Mouse (Mus musculus) stomach, embryonic 14.5 days (tissue): ENCODE data around the gene Otof. TPM values are rescaled to one million over a fixed set of nuclear protein-coding genes. Genes with fewer than 3 reads are reported as not detected.

Experiments
- ATAC-seq: fragments of 200-750 bp; cut with Nextera tagmentation; 2 replicates; pipeline ENCODE4 v1.8.0; 2017; ENCODE audit warnings: low read depth, moderate TSS enrichment; ENCODE audit not compliant: insufficient number of reproducible peaks, insufficient read depth, low FRiP score
- H3K27ac ChIP-seq: fragments of 300-500 bp; sonication (generic); 2 replicates; pipeline ENCODE4 v1.5.1; 2014; ENCODE audit warnings: mild to moderate bottlenecking, low read length, moderate library complexity, mixed read lengths
- H3K27me3 ChIP-seq: fragments of 300-500 bp; sonication (generic); 2 replicates; pipeline ENCODE4 v1.6.1; 2014; ENCODE audit warnings: low read length, control low read depth, mixed read lengths; ENCODE audit not compliant: control insufficient read depth, insufficient read depth
- H3K36me3 ChIP-seq: fragments of 300-500 bp; sonication (generic); 2 replicates; pipeline ENCODE4 v1.6.1; 2014; ENCODE audit warnings: mild to moderate bottlenecking, control low read depth, low read length, moderate library complexity, mixed read lengths; ENCODE audit not compliant: control insufficient read depth, insufficient read depth
- H3K4me1 ChIP-seq: fragments of 300-500 bp; sonication (generic); 2 replicates; pipeline ENCODE4 v1.6.1; 2014; ENCODE audit warnings: low read length, control low read depth, mixed read lengths; ENCODE audit not compliant: control insufficient read depth, insufficient read depth
- H3K4me2 ChIP-seq: fragments of 300-500 bp; sonication (generic); replicated peaks from 2 replicates; pipeline ENCODE4 v1.6.1; 2014; ENCODE audit warnings: low read depth, low read length, control low read depth
- H3K4me3 ChIP-seq: fragments of 300-500 bp; sonication (generic); 2 replicates; pipeline ENCODE4 v1.5.1; 2014; ENCODE audit warnings: low read depth, low read length, control low read depth
- H3K9ac ChIP-seq: fragments of 300-500 bp; sonication (generic); replicated peaks from 2 replicates; pipeline ENCODE4 v1.6.1; 2014; ENCODE audit warnings: low read depth, mild to moderate bottlenecking, control low read depth, low read length, moderate library complexity, mixed read lengths
- H3K9me3 ChIP-seq: fragments of 300-500 bp; sonication (generic); 2 replicates; pipeline ENCODE4 v1.6.1; 2016; ENCODE audit warnings: low read depth, low read length, control low read depth; ENCODE audit not compliant: control insufficient read depth
- WGBS: fragments of 180-500 bp; shearing (Covaris S2); extraction: QIAGEN DNeasy Blood & Tissue Kit; methylation state at CpG from one replicate; pipeline ENCODE4 v1.1.7; 2014; 5-methylcytosine and 5-hydroxymethylcytosine counted together
- polyA plus RNA-seq: library from polyadenylated mRNA; unstranded; fragments of >200 nt; fragmentation: Nextera tagmentation; extraction: Ambion mirVana; gene quantifications from 2 replicates; pipeline ENCODE4 v1.2.1, GENCODE M21; 2014

Gene Otof
- polyA plus RNA-seq, 1 experiment from 2014 or later: 0.48 TPM

DNA sequence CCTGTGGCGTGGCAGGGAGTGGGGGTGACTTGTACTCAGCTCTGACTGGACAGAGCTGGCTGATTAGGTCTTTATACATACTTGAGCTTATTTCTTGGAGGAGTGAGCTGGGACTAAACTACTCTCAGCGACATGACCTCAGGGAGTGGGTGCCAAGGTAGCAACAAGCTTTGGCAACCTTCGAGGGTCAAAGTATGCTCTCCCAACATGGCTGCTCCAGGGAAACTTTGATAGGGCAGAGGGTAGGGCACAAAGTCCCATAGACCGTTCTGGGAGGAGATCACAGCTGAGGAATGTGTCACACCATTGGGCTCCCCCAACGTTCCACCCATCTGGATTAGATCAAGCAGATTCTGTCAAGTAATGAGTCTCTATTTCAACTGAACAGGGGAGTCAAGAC lies 22.9 kb upstream of the Otof start:
- Histone ChIP-seq H3K4me3 (no peak overlapping the region), H3K27ac (no peak overlapping the region), H3K9me3 (no peaks in the 10 kb centered on the region), H3K27me3 (no peaks in the 10 kb centered on the region), H3K4me2 (no peak overlapping the region), H3K36me3 (no peaks in the 10 kb centered on the region), H3K4me1 (no peaks in the 10 kb centered on the region), H3K9ac (no peak overlapping the region)
- 77% methylated on average over 5 of the region's 5 CpGs for WGBS
- no peak for ATAC-seq

DNA sequence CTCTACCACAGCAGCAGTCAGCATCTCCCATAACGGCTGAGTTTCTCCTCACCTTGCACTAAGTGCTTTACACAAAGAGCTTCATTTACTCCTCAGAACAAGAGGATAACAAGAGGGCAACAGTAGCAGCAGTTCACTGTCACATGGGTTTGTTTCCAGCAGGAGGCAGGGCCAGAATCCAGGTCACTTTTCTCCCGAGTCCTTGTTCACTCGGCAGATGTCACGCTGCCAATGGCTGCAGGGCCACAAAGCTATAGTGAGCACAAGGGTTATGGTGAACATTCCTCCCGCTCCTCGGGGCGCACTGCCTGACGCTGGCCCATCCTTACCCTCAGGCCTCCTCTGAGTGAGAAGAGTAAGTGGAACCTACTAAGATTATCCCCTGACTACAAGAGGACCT lies 21.8 kb upstream of the Otof start:
- Histone ChIP-seq H3K9me3 (no peaks in the 10 kb centered on the region), H3K4me2 (no peak overlapping the region), H3K4me1 (no peaks in the 10 kb centered on the region), H3K36me3 (no peaks in the 10 kb centered on the region), H3K9ac (no peak overlapping the region), H3K4me3 (no peak overlapping the region), H3K27me3 (no peaks in the 10 kb centered on the region), H3K27ac (no peak overlapping the region)
- 81% methylated on average over 8 of the region's 8 CpGs for WGBS
- no peak for ATAC-seq

DNA sequence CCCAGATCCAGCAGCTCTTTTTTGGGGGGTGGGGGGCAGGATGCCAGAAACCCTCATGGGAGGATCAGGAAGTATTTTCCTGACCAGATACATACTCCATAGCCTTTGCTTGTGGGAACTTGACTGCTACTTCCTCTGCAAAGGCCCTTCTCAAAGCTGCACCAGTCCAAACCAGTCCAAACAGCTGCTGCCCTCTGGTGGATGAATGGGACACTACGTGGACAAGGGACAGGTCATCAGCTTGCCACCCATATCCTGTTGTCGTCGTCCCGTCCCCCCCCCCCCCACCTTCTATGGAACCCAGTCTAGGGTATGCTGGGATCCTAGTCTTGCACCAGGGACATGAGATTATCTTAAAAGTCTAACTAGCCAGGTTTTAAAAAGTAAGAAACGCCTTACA lies 20.6 kb upstream of the Otof start:
- no peak overlapping the region for H3K27ac ChIP-seq
- H3K9ac ChIP-seq: no peak overlapping the region
- no peaks in the 10 kb centered on the region for H3K27me3 ChIP-seq
- WGBS: 20% methylated on average over 4 of the region's 5 CpGs
- H3K4me2 ChIP-seq: no peak overlapping the region
- no peak overlapping the region for H3K4me3 ChIP-seq
- H3K4me1 ChIP-seq: no peaks in the 10 kb centered on the region
- H3K36me3 ChIP-seq: no peaks in the 10 kb centered on the region
- peak; percentile 57; the same call in 1 of the 2 replicates for ATAC-seq
- H3K9me3 ChIP-seq: no peaks in the 10 kb centered on the region

DNA sequence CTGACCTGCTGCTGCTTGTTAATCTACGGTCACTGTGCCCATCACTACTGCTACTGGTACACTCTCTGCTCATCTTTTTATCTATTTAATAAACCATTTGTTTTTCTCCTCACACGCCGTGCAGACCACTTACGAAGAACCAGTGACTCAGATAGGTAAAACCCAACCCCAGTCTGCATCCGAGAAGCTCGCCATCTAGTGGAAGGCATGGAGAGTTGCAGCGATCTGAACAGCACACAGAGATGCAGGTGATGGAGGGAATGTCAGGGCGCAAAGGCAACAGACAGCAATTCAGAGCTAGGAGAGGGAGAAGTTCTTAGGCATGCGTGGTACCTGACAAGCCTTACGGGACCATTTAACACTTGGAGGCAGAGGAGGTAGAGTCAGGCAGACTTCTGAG lies 14.8 kb upstream of the Otof start:
- H3K9ac ChIP-seq: no peak overlapping the region
- H3K27ac ChIP-seq: no peak overlapping the region
- H3K4me2 ChIP-seq: no peak overlapping the region
- H3K27me3 ChIP-seq: no peaks in the 10 kb centered on the region
- 40% methylated on average over 10 of the region's 10 CpGs for WGBS
- H3K9me3 ChIP-seq: no peaks in the 10 kb centered on the region
- no peak overlapping the region for H3K4me3 ChIP-seq
- no peak for ATAC-seq
- H3K36me3 ChIP-seq: no peaks in the 10 kb centered on the region
- H3K4me1 ChIP-seq: no peaks in the 10 kb centered on the region

DNA sequence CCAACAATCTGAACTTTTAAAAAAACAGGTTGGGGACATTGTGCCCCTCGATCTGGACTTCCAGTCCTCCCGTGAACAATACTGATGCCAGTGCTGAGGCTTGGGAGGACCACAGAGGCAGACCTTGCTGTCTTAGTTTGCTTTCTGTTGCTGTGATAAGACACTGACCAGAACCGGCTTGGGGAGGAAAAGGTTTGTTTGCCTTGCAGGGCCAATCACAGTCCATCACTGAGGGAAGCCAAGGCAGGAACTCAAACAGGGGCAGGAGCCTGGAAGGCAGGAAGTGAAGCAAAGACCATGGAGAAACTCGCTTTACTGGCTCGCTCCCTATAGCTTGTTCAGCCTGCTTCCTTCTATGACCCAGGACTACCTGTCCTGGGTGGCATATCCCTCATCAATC lies 10.4 kb upstream of the Otof start:
- no peak overlapping the region for H3K4me3 ChIP-seq
- no peaks in the 10 kb centered on the region for H3K36me3 ChIP-seq
- 49% methylated on average over 5 of the region's 5 CpGs for WGBS
- no peaks in the 10 kb centered on the region for H3K9me3 ChIP-seq
- H3K27ac ChIP-seq: no peak overlapping the region
- no peaks in the 10 kb centered on the region for H3K4me1 ChIP-seq
- no peak overlapping the region for H3K9ac ChIP-seq
- H3K27me3 ChIP-seq: no peaks in the 10 kb centered on the region
- 0 out of 2 replicates have a peak, but pooled peaks have one; percentile 42 for ATAC-seq
- no peak overlapping the region for H3K4me2 ChIP-seq

DNA sequence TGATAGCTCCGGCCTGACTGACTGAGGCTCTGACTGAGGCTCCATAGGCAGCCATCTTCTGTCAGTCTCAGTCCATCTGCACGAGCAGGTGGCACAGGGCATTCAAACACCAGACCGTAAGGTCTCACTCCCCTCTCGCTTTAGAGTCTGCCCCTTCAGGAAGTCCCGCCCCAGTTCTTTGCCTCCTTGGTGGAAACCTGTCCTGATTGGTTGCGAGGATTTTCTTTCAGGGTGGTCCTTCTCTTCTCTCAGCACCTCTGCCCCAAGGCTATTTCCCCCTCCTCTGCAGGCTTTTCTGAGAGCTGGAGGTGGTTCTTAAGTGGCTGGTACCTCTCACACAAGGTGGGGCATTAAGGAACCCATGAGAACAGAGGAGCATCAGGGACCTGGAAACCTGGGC lies 8.7 kb upstream of the Otof start:
- no peak overlapping the region for H3K4me2 ChIP-seq
- 55% methylated on average over 6 of the region's 6 CpGs for WGBS
- ATAC-seq: no peak
- H3K27me3 ChIP-seq: 0 out of 2 replicates have a peak, but pooled peaks cover 5% of the 10 kb centered on the region
- no peak overlapping the region for H3K27ac ChIP-seq
- no peak overlapping the region for H3K4me3 ChIP-seq
- no peak overlapping the region for H3K9ac ChIP-seq
- H3K36me3 ChIP-seq: no peaks in the 10 kb centered on the region
- H3K4me1 ChIP-seq: no peaks in the 10 kb centered on the region
- no peaks in the 10 kb centered on the region for H3K9me3 ChIP-seq

DNA sequence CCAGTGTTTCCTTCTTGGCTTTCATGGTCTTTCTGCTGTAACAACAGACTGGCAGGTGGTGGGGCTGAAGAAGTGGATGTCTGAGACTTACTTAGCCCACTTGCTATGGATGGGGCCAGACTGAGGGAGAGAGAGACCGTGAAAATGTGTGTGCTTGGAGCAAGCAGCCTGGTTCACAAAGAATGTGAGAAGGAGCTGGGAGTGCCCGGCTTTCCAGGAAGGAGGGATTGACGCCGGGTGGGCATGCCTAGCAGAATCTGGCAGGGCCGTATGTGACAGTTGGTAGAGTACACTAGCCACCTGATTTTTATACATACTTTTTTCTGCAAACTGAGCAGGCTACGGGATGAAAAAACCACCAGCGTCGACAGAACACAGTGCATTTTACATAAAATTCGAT lies 4.6 kb upstream of the Otof start:
- H3K9ac ChIP-seq: no peak overlapping the region
- no peaks in the 10 kb centered on the region for H3K9me3 ChIP-seq
- WGBS: 40% methylated on average over 9 of the region's 9 CpGs
- ATAC-seq: no peak
- no peaks in the 10 kb centered on the region for H3K36me3 ChIP-seq
- no peak overlapping the region for H3K27ac ChIP-seq
- peak overlapping the region; percentile 17 for H3K4me3 ChIP-seq
- peak overlapping the region; percentile 39 for H3K4me2 ChIP-seq
- H3K4me1 ChIP-seq: no peaks in the 10 kb centered on the region
- 0 out of 2 replicates have a peak, but pooled peaks cover 5% of the 10 kb centered on the region for H3K27me3 ChIP-seq

DNA sequence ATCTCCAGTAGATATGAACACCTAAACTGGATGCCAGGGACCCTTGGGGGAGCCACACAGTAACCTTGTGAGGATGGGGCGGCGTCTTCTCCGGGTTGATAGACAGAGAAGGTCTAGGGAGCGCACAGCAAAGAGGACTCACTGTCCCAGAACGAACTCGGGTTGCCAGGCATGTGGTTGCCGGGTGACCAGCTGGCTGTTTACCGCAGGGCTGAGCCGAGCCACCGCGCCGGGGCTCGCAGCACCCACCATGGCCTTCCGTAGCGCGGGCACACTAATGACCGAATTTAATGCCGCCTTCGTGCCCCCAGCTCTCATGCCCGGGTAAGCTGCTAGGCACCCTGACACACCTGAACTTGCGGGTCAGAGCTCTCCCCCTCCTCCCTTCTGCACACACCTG lies 4.1 kb upstream of the Otof start, which contains the start of gene 1700001C02Rik:
Gene 1700001C02Rik, plus strand, starts transcription at position 187 of the 400 bp plus-strand sequence.
- no peak within 1 kb of the TSS for H3K27ac ChIP-seq
- ATAC-seq: no peak
- H3K9me3 ChIP-seq: no peaks in the 10 kb centered on the region
- peak within 1 kb of the TSS; percentile 39 for H3K4me2 ChIP-seq
- 19% methylated on average over 21 of the region's 21 CpGs for WGBS
- H3K4me1 ChIP-seq: no peaks in the 10 kb centered on the region
- H3K9ac ChIP-seq: no peak within 1 kb of the TSS
- H3K4me3 ChIP-seq: peak within 1 kb of the TSS; percentile 17
- H3K36me3 ChIP-seq: no peaks in the 10 kb centered on the region
- H3K27me3 ChIP-seq: 0 out of 2 replicates have a peak, but pooled peaks cover 5% of the 10 kb centered on the region

DNA sequence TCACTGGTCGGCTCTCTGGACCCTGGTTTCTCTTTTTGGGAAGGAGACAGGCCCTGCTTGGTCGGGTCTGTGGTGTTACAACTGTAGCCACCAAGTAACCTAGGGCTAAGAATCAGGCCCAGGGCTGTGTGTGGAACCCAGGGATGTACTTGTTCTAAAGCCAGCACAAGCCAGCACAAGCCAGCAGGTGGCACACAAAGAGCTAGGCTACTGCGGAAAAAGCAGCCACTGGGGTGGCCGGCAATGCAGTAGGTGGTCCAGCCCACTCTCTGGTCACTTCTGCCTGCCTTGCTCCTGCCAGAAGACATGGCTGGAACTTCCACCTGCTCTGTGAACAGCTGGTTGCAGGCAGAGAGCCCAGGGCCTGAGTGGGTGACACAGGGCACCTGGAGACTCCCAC lies 1.6 kb downstream of the Otof start:
- H3K27me3 ChIP-seq: no peaks in the 10 kb centered on the region
- H3K4me1 ChIP-seq: no peaks in the 10 kb centered on the region
- 39% methylated on average over 4 of the region's 4 CpGs for WGBS
- no peak overlapping the region for H3K27ac ChIP-seq
- no peak overlapping the region for H3K4me2 ChIP-seq
- H3K4me3 ChIP-seq: no peak overlapping the region
- H3K9me3 ChIP-seq: no peaks in the 10 kb centered on the region
- H3K9ac ChIP-seq: no peak overlapping the region
- no peaks in the 10 kb centered on the region for H3K36me3 ChIP-seq
- peak; percentile 14; the same call in 1 of the 2 replicates for ATAC-seq
